Mouse (Mus musculus) urinary bladder, postnatal 36 days (tissue): ENCODE results near the gene Etv5.

Experiments
- DNase-seq, 2 experiments: peaks; one replicate each; pipeline ENCODE4 v3.0.0; 2022; ENCODE audit warnings: low spot score in 2 of 2, mixed read lengths in 1 of 2

Etv5 gene

GRCm38 (mm10) chr16:22439499-22440177, at the start of gene Etv5:
Etv5 (minus strand) TSS chr16:22439719.
- DNase-seq = peak; percentile 95 to 99

GRCm38 (mm10) chr16:22483900-22484299, 44.4 kb upstream of the Etv5 start:
- DNase-seq = no peak

- no peak for DNase-seq
Measured at GRCm38 (mm10) chr16:22479322-22479721, 39.8 kb upstream of the Etv5 start.

- no peak for DNase-seq
Measured at GRCm38 (mm10) chr16:22471728-22472127, 32.2 kb upstream of the Etv5 start.

GRCm38 (mm10) chr16:22469385-22469784, 29.9 kb upstream of the Etv5 start:
- DNase-seq = no peak

GRCm38 (mm10) chr16:22467111-22467510, 27.6 kb upstream of the Etv5 start:
- DNase-seq = no peak

- no peak for DNase-seq
Measured at GRCm38 (mm10) chr16:22466381-22466780, 26.9 kb upstream of the Etv5 start.

- DNase-seq = no peak
Measured at GRCm38 (mm10) chr16:22462220-22462619, 22.7 kb upstream of the Etv5 start.

- no peak for DNase-seq
Measured at GRCm38 (mm10) chr16:22461728-22462127, 22.2 kb upstream of the Etv5 start.

GRCm38 (mm10) chr16:22460960-22461359, 21.4 kb upstream of the Etv5 start:
- DNase-seq = no peak

GRCm38 (mm10) chr16:22452082-22452481, 12.6 kb upstream of the Etv5 start:
- DNase-seq = no peak

- no peak for DNase-seq
Measured at GRCm38 (mm10) chr16:22448093-22448492, 8.6 kb upstream of the Etv5 start.

- DNase-seq = no peak
Measured at GRCm38 (mm10) chr16:22444786-22445185, 5.3 kb upstream of the Etv5 start.

GRCm38 (mm10) chr16:22442202-22442601, 2.7 kb upstream of the Etv5 start:
- no peak for DNase-seq

- DNase-seq = no peak
Measured at GRCm38 (mm10) chr16:22441317-22441716, 1.8 kb upstream of the Etv5 start.

- DNase-seq = peak in 1 of 2 experiments; percentile 50
Measured at GRCm38 (mm10) chr16:22440269-22440668, 750 bp upstream of the Etv5 start.

- peak in 1 of 2 experiments; percentile 65 for DNase-seq
Measured at GRCm38 (mm10) chr16:22438441-22439373, 812 bp downstream of the Etv5 start.

- DNase-seq = no peak
Measured at GRCm38 (mm10) chr16:22436106-22436505, 3.4 kb downstream of the Etv5 start.

GRCm38 (mm10) chr16:22434530-22434929, 5.0 kb downstream of the Etv5 start:
- peak in 1 of 2 experiments; percentile 17 for DNase-seq

- no peak for DNase-seq
Measured at GRCm38 (mm10) chr16:22433944-22434343, 5.6 kb downstream of the Etv5 start.

- DNase-seq = no peak
Measured at GRCm38 (mm10) chr16:22431773-22432172, 7.7 kb downstream of the Etv5 start.

GRCm38 (mm10) chr16:22431335-22431734, 8.2 kb downstream of the Etv5 start:
- DNase-seq = no peak
